Mouse (Mus musculus) c-Kit-positive CD71-negative TER-119-negative erythroid progenitor cells, embryonic 14.5 days (primary cell): ENCODE measurements around the gene Otud7a.

Experiments
- DNase-seq: peaks from one replicate; pipeline ENCODE4 v3.0.0-alpha.2; 2013; ENCODE audit warnings: low read depth

Otud7a gene

DNA sequence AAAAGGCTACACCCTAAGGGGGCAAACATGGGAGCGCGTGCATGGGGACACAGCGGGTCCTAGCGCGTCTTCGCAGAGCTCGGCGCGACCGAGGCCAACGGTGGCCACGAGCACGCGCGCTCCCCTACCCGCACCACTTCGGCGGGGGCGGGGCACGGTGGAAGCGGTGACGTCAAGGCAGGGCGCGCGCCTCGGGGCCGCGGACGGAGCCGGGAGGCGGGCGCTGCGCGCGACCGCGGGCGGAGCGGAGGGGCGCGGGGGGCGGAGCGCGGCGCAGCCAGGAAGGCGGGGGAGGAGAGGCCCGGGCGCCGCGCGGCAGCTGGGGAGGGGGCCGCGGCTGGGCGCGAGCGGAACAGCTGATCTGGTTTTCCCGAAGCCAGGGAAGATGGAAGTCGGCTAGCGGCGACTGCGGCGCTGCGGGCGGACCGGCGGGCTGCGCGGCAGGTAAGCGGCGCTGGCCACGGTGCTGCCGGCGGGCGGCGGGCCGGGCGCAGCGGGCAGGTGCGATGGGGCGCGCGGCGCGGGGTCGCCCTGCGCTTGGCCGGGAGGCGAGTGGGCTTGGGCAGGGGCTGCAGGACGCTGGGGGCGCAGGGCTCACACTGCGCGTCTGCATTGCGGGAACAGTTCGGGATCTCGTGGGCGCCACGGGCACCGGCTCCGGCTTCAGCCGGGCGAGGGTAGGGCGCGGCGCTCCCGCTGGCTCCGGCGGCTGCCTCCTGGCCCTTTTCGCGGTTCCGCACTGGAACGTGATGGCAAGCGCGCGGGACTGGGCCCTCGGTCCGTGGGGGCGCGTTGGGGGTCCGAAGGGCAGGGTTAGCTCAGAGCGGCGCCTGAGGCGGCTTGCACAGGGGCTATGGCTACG is at the start of gene Otud7a:
TSS of gene Otud7a (plus strand) at position 268 of the 862 bp plus-strand sequence.
- no peak for DNase-seq

DNA sequence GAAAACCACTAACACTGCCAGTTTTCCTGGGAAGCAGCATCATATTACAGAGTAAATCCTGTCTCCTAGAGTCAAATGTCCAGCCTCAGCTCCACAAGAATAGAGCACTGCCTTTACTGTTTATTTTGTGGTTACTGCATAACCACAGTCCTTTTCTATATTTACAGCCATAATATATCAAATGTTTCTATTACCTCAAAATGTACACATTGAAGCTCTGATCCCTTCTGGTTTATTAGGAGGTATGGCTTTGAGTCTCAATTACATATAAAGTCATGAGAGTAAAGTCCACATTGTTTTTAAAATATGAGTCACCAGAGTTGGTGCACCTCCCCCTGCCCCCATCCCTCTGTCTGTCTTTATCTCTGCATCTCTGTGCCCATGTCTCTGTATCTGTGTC is 38.6 kb upstream of the Otud7a start:
- DNase-seq: no peak

DNA sequence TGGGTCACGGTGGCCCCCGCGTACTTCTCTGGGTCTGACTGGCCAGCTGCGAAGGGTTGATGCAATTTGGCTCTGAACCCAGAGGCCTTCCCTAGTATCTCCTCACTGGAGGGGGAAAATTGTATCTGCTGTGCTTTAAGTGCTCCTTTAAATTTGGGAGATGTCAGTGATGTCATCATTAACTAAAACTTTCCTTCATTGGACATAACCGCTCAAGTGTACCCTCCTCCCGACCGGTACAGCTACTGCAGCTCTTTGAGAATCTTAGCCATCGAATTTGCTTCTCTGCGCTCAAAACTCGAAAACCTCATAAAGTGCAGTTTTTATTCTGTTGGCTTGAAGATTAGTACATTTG is 772 bp downstream of the Otud7a start:
- DNase-seq: no peak

DNA sequence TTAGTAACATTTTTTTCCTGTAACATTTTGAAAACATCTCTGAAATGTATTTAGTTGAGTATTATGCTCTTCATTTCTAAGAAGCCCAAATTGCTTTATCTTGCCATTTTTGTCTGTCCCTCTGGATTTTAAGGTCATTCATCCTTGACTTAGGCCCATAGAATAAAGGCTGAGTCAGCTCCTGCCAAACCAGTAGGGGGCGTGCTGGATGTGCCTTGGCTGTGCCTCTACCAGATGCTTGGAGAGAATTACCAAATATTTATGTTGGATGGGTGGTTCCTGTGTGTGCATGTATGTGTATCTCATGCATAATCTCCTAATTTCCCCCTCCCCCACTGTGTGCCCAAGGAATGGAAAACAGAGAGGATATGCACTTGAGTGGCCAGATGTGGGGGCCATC is 2.4 kb downstream of the Otud7a start:
- no peak for DNase-seq

DNA sequence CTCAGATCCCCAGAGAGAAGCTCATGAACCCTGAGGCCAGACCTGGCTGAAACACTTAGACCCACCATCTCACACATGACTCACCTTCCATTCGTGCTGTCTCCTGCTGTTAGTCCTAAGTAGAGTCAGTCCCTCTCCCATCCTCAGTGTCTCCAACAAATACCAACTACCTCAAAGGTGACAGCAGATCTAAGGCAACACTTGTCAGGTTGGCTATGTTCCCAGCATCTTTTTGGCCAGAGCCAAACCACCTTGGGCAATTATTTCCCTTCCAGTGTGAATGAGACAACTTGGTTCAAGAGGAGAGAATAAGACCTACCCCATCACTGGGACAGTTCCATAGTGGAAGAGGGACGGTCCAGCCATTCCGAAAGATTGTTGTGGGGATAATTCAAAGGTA is 10.7 kb downstream of the Otud7a start:
- DNase-seq: no peak

DNA sequence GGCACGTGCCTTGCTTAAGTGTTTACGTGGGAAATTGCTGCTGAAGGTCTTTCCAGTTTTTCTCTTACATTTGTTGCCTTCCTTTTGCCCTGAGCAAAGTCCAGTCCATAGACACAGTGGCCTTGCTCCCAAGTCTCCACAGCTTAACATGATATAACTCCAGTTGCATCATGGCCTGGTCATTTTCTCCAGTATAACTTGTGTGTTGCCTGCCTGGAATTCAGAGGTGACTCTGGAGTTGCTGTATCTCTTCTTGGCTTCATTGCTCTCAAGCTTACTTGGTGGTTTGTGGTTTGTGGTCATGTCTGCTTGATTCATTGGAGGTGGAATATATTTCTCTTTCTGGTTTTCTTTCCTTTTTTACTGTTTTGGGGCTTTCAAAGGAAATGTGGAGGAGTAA is 17.7 kb downstream of the Otud7a start:
- DNase-seq: no peak

DNA sequence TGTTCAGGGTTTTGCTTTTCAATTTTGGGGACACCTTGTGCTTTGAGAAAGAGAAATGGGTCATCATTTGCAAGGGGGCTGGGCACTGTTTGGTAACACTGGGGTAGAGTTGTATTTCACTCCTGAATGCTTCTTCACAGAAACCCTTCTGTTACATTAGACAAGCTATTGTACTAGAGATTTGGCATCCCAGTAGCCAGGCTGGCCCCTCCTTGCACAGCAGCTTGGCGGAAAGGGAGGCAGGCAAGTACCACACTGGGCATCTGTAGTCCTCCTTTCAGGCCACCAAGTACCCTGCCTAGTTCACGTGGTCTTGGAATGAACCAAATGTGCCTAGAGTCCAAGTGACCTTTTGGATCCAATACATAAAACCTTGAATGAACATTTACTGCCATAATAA is 18.1 kb downstream of the Otud7a start:
- DNase-seq: no peak

DNA sequence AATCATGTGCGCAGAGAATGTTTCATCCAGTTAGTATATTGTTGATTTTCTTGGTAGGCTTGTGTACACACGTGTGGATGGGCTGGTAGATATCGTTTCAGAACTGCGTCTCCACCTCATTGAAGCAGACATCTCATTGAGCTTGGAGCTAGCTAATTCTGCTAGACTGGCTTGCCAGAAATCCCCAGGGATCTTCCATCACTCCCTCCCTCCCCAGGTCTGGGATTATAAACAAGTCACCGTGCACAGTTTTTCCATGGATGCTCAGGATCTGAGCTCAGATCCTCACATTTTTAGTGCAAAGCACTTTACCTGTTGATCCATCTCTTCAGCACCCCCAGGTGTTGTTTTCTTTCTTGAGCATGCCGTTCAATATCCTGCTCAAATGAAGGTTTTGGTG is 22.2 kb downstream of the Otud7a start:
- no peak for DNase-seq

DNA sequence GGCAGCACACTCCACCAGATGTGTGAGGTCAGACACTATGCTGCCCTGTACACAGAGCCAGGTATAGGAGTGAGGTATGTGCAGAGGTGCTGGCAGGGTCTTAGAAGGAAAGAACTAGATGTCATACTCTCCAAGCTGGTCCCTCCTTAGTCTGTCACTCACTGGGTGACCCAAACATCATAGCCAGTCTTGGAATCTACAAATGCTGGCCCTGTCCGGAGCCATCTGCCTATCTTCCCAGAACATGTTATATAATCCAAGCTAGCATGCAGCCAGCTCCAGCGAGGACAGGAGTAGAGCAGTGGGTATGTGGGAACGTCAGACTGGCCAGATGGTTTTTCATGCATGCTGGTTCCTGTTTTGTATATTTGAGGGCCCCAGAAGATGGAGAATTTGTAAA is 23.7 kb downstream of the Otud7a start:
- DNase-seq: no peak

DNA sequence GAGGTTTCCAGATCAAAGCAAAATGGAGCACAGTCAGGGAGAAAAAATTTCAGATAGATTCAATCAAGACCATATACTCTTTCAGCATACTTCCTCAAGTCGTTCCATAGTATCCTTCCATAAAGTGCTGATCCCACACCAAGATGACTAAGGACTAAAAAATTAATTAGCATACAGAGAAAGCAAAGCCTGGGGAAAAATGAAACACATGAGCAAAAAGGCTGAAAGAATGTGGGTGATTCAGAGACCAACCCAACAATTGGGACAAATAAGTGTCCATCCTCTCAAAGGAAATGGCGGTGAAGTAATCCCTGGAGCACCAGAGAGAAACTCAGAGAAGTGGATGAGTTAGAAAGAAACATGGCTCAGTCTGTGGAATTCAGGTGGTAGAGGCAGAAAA is 38.5 kb downstream of the Otud7a start:
- no peak for DNase-seq

DNA sequence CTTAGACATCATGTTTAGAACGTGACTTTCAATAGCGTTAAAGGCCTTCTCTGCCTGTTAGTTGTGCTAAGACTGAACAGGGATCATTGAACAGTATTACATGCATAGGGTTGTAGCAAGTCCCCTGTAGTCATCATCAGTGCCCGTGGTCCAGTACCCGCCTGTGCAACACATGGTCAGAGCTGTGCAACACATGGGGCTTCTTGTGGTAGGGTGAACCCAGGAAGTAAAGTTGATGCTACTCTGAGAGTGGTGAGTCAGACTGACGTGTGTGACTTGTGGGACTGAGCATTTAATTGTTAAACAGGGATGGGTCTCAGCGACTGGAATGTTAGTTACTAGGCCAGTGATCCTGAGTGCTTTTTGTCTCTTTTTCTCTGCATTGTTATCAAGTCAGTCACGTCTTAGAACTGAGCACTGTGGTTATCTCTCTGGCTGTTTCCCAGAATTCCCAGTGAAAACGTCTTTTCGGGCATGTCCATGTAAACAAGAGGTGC is 52.5 kb downstream of the Otud7a start:
- DNase-seq: no peak

DNA sequence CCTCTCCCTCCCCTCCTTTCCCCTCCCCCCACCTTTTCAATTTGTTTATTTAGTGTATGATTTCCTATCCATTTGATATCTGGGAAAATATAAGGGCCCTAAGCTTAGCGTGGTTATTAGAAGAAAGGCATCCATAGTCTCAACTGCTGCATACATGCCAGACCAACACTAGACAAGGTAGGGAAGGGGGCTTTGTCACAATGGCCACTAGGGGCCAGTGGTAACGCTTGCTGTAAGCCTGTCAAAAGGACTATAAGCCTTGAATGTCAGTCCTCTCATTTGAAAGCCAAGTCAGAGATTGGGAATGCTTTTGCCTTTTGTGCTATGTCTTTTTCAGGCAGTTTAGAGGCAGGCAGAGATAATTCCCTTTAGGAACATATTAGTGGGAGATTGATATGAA is 59.7 kb downstream of the Otud7a start:
- no peak for DNase-seq

DNA sequence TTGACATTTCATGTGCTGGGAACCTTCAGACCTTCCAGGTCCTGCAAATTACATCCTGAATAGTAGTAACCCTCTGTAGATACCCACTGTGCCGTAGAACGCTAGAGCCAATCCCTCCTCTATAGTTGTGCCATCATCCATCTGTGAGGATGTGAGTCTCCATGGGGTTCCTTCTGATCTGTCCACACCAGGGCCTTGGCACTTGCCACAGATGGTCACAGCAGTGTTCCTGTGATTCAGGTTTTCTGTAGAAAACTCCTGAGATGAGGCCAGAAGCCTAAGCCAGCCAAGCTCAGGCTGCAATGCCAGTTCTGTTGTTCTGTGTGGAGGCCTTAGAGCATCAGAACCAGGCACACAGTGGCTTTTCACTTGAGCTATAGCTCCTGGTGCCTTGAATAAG is 63.5 kb downstream of the Otud7a start:
- no peak for DNase-seq

DNA sequence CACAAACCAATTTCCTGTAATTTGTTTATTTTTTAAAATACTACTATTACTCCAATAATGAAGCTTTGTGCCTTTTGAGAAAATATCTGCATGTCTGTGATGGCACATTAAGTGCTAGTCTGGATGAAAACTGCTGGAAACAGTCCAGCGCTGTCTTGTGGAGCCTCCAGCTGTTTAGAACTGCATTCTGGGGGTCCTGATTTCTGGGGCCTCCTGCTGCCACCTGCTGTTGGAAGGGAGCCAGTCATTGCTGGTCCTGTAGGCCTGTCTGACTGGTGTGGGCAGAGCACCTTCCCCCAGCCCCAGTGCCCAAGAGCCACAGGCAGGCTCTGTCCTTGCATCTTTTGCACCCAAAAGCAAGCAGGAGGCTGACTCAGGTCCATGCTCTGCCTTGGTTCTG is 65.3 kb downstream of the Otud7a start:
- DNase-seq: no peak

DNA sequence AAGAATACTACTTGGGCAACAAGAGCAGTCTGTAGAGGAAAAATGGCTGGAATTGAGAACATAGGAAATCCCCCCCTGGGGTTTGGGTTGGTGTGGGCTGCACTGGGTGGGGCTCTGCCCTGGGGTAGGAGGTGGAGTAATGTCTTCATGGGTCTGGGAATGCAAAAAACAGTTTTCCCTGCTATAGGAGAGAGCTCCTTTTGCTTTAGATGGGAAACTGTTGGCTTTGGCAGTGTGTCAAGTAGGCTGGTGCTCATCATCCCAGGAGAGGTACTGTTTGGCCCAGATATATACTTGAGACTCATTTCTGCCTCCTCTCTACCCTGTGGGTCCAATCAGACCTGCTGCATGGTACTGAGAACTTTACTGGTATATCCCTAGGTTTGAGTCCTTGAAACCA is 66.9 kb downstream of the Otud7a start:
- DNase-seq: no peak

DNA sequence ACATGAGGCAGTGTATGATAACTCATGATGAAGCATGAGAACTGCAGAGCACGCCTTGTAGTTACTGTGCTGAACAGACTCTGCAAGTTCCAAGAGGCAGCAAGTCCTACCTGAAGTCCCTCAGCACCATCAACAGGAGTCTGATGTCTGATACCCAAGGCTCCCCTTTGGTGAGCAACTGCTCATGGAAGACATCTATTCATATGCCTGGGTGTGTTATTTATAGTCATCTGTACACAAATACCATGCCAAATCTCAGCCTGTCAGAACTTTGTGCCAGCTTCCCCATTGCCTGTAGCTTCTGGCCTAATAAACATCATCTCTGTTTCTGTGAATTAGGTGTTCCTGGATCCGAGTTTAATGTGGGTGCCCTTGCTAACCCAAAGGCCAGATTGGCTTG is 68.0 kb downstream of the Otud7a start:
- DNase-seq: no peak

DNA sequence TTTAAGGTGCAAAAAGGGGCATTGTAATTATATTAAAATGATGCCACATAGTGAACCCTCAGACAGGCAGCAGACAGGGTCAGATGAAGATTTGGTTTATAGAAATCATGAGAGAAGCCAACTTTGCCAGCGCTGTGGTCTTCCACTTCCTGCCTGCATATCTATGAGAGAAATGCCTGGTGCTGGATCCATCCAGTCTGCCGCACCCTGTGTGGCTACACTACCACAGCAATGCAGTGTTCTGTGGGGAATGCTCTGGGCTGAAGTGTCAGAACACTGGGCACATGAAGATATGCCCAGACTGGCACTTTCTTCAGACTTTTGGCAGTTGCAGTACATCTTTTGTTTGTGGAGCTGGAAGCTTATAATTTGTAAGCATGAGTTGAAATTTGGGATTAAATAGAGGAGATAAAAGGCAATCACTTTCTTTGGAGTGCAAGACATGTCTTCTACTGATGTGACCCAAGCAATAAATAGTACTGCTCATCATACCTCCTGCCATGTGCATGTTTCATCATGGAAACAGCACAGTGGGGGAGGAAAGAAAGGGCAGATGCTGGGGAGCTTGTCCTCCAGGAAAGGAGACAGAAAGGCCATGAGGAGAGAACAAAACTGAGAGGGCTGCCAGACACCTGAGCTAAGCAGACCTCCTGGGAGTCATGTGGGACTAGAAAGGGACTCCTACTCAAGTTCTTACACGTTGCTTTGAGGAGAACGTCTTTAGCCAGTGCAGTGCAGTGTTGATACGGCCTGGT is 71.8 kb downstream of the Otud7a start:
- DNase-seq: no peak

DNA sequence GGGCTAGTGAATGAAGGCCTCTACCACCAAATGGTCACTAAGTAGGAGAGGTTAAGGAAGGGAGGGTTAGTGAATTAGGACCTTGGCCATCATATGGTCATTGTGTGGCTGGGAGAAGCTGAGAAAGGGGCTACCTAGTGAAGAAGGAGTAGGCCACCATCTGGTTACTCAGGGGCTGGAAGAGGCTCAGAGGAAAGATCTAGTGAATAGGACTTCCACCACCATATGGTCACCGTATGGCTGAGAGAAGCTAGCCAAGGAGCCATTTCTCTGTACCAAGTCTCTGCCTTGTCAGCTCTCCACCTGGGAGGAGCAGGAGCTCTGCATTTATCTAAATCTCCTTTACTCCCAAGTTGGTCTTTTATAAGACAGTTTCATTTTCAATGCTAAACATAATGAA is 75.7 kb downstream of the Otud7a start:
- DNase-seq: no peak

DNA sequence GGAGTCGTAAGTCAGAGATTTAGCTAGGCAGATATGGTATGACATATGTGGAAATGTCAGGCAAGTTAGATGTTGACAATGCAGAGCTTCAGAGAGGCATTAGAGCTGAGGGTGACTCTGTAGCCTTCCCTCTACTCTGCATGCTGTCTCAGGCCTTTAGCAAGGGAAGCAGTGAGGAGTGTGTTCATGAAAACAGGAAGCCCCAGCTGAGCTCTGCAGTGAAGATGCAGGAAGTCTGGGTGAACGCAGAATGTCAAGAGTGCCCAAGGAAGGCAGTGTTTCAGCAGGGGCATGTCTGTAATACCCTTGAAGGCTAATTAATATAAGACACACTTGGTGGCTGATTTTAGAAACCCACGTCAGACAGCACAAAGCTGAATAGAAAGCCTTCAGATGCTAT is 77.9 kb downstream of the Otud7a start:
- DNase-seq: no peak

DNA sequence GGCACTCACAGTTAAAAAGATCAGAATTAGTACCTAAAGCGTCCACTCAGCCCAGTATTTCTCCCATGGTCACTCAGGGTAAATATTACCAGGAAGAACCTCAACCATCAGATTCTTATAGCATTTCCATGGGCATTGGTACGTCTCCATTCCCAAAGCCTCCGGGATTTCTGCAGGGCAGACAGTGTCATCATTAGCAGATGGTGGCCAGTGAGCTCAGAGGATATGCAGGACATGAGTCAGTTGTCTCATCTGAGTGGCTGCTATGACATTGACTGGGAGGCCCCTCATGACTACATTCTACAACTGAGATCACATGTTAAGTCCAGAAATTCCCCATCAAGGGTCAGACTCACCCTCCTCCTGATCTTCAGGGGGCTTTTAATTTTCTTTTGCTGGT is 78.5 kb downstream of the Otud7a start:
- no peak for DNase-seq

DNA sequence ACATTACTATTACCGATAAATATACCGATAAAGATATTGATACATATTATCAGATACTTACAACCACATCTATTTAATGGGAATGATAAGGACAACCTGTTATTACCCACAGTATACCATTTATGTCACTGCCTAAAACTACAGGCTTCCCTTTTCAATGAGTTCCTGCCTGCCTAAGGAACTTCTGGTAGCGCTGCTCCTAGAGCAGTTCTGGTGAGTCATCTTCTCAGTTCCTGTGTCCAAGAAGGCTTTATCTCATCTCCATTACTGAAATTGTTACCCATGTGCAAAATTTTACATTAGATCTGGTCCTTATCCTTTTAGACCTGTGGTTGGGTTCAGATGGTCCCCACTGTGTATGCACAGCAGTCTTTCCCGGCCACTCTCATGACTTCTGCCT is 95.7 kb downstream of the Otud7a start:
- no peak for DNase-seq

DNA sequence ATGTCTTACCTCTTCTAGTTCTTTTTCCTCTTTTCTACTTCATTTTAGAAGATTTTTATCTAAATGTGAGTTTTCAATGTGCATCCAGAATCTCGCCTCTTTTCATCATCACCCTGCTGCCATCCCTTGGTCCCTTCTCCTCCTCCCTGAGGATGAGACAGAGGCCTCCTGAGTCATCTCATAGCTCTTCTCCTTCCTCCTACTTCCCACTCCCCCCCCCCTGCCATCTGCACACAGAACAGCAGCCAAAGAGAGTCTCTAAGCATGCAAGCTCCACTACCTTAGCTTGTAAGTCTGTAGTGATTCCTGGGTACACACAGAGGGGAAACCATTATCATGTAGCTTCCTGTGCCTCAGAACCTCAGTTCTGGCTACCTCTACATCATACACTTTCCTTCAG is 109.9 kb downstream of the Otud7a start:
- DNase-seq: no peak

DNA sequence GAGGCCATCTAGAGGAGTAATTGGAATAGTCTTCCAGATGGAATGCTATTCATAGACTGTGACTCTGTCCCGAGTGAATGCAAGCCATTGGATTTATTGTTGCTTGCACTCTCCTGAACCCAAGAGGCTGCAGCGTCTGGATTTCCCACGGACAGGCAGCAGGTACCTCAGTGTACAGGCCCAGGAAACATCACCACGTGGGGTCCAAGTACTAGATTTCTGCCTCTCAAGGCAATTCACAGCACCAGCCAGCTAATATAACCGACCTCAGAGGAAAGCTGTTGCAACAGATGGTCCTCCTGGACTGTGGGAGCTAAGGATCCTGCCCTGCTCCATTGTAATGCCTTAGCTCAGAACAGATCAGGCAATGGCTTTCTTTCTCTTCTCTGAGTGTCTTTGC is 111.8 kb downstream of the Otud7a start:
- no peak for DNase-seq

DNA sequence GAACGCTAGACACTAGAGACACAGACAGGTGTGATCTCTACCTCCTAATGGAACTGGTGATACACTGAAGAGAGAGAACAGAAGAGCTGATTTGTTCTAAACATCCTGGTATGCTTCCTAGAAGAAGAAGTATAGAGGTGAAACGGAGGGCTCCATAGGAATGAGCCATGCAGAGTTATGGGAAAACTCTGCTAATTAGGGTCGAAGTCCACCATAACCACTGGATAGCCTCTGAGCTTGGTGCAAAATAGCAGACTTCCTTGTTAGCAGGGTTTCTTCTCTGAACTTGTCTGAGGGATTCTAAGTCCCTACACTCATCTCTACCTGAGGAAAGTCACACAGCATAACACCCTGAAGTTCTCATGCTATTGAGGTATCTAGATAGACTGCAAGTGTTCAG is 114.4 kb downstream of the Otud7a start:
- no peak for DNase-seq
